Mouse (Mus musculus) splenic B cell, adult 2 months (primary cell): ENCODE measurements at regions not wholly inside any gene's neighbourhood (a gene's known extent, or its start where the extent isn't known, plus 50 kb on each side); places are given as distances from the start of the nearest gene placed in this dataset.
A peak's percentile ranks its signal among the peaks of the same experiment; 100 is the strongest.

Source experiments
- DNase-seq: peaks from one replicate; pipeline ENCODE4 v3.0.0-alpha.2; 2011; ENCODE audit warnings: low read depth, low spot score
- H3K27me3 ChIP-seq: 2 replicates; pipeline ENCODE4 v1.6.1; 2012; ENCODE audit warnings: mild to moderate bottlenecking, low read length, moderate library complexity, mixed read lengths; ENCODE audit not compliant: control insufficient read depth, poor library complexity, insufficient read depth, severe bottlenecking
- H3K36me3 ChIP-seq: 2 replicates; pipeline ENCODE4 v1.6.1; 2012; ENCODE audit warnings: mild to moderate bottlenecking, low read length, moderate library complexity, mixed read lengths; ENCODE audit not compliant: control insufficient read depth, poor library complexity, insufficient read depth, severe bottlenecking

DNA sequence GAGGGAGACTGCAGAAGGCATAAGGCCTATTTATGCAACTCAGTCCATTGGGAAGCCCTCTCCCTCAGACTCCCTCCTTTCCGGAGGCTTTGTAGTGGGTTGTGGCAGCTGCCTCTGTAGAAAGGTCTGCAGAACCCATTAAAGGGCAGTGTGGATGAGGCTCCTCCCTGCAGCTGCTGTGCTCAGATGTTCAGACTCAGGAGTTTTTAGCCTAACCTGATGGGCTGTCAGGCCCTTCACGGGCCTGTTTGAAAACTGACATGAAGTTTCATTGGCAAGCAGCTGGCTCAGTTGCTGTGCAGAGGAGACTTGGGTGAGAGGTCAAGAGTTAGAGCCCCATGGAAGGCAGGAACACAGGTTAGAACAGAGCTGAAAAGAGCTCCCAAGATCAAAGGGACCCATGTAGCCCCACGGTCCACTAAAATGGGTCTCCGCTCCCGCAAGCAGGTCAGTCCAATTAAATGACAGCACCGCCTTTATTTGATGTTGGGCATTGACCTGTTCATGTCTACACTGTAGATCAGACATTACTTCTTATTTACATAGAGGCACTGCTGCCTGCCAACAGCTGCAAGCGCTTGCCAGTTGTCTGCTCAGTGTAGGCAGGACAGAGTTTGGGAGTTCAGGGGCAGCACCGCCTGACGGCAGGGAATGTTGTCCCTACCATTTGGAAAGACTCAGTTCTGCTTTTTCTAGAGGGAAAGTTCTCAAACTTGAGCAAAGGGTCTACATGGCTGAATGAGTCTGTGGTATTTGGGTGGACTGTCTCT lies 53.8 kb upstream of the Usp46 start:
- H3K27me3 ChIP-seq = no peaks in the 10 kb centered on the region
- DNase-seq = no peak
- no peaks in the 10 kb centered on the region for H3K36me3 ChIP-seq

GRCm38 (mm10) chr5:74126015-74126896 lies 58.0 kb upstream of the Usp46 start:
- H3K27me3 ChIP-seq = no peaks in the 10 kb centered on the region
- H3K36me3 ChIP-seq = no peaks in the 10 kb centered on the region
- peak; percentile 83 for DNase-seq

GRCm38 (mm10) chr5:74127518-74127917 lies 59.3 kb upstream of the Usp46 start:
- H3K27me3 ChIP-seq = no peaks in the 10 kb centered on the region
- no peaks in the 10 kb centered on the region for H3K36me3 ChIP-seq
- no peak for DNase-seq

GRCm38 (mm10) chr5:74129636-74130035 lies 61.4 kb upstream of the Usp46 start:
- H3K27me3 ChIP-seq = no peaks in the 10 kb centered on the region
- DNase-seq = no peak
- no peaks in the 10 kb centered on the region for H3K36me3 ChIP-seq

DNA sequence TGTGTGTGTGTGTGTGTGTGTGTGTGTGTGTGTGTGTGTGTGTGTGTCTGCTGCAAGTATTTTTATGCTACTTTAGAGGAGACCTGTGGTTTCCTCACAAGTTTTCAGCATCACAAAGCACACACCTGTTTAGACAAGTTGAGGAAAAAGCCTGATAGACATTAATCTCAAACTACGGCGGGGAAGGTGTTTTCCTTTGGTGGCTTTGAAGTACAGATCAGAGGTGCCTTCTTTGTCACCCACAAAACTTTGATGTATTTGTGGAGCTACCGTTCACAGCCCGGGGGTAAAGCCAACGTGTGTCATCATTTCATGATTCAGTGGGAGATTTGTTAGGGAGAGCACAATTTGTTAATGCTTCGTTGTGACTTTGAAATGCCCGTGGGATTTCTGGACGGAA lies 62.4 kb upstream of the Rasl11b start:
- H3K36me3 ChIP-seq = no peaks in the 10 kb centered on the region
- DNase-seq = no peak
- no peaks in the 10 kb centered on the region for H3K27me3 ChIP-seq

- Histone ChIP-seq H3K27me3 (no peaks in the 10 kb centered on the region), H3K36me3 (no peaks in the 10 kb centered on the region)
- no peak for DNase-seq
Observed at GRCm38 (mm10) chr5:74136377-74136776, 58.7 kb upstream of the Rasl11b start.

DNA sequence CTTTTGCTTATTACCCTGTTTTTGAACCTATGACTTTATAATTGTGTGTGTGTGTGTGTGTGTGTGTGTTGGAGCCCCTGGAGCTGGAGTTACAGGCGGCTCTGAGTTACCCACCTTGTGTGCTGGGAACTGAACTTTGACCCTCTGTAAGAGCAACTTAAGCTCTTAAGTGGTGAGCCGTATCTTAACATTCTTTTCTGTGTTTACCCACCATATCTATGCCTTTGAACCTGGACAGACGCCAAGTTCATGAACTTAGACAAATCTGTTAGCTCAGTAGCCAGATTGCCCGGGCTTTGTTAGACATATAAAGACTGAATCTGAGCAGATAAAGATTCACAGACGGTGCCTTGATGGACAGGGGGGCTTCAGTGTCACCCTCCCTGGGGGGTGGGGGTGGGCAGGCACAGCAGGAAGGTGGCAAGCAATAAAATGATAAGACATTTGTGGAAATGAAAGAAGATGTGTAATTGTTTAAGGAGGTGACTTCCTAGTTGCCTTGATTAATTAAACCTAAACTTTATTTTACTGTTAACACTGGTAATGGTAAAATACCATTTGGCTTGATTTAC lies 58.1 kb upstream of the Rasl11b start:
- no peak for DNase-seq
- H3K27me3 ChIP-seq = no peaks in the 10 kb centered on the region

DNA sequence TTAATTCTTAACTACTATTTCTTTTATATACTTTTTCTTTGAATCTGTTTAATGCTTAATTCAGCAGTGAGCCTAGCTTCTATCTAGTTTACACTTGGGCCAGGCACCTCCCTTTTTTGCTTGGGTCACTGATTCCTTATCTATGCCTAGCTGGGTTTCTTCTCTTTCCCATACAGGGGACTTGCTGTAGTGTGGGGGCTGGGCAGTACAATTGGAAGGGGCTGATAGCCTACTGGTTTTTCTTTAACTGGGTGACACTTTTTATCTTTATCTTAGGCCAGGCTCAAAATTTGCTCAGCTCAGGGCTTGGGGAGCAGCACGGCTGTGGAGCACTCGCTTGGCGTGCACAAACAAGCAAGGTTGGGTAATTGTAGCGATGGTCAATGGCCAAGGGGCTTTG lies 51.1 kb upstream of the Rasl11b start:
- Histone ChIP-seq H3K27me3 (no peaks in the 10 kb centered on the region), H3K36me3 (no peaks in the 10 kb centered on the region)
- DNase-seq = no peak

More for the DNA sequence above, 58.1 kb upstream of the Rasl11b start:
- H3K36me3 ChIP-seq = no peaks in the 10 kb centered on the region

DNA sequence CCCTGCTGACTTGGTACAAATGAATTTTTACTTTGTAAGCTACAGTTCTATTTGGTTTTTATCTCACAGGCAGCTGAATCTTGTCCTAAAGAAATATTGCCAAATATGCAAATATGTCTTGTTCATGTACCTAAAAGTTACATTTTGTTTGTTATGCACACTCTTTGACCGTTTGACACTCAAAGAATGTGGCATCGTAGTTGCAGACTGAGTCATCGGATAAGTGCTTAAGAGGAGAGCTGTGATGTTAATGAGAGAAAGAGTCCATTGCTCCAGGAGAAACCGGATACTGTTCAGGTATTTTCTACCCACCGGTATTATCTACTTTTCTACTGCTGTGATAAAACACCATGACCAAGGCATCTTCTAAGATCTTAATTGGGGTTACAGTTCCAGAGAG lies 50.3 kb upstream of the Rasl11b start:
- no peak for DNase-seq
- Histone ChIP-seq H3K36me3 (no peaks in the 10 kb centered on the region), H3K27me3 (no peaks in the 10 kb centered on the region)
